16 mouse cellular contexts compared by ENCODE assay signal in genomic region chr16:37955336-37955917, GRCm38 (mm10). TPM values are rescaled to one million over a fixed set of nuclear protein-coding genes. Genes with fewer than 3 reads are reported as not detected.
A peak's percentile ranks its signal among the peaks of the same experiment; 100 is the strongest.
DNase-seq lines count a peak whose midpoint lies in the region; ATAC-seq and TF ChIP-seq lines count a peak whose summit lies in the region.
"Had no signal": no experiment of that assay in that cellular context is flagged by ENCODE, and none has a peak within 500 bp of the region (broad histone marks: within the 10 kb centered on the region; RNA-seq: fewer than 3 reads in every experiment).

No protein-coding gene starts in this region.

- H3K4me1 ChIP-seq in forebrain, embryonic 15.5 days: no peaks in the 10 kb centered on the region
- H3K4me1 ChIP-seq in forebrain, embryonic 11.5 days (replicated peaks; ENCODE audit: control insufficient read depth, insufficient read depth, low read length): no peaks in the 10 kb centered on the region
- H3K4me1 ChIP-seq in testis, adult 2 months (ENCODE audit: control insufficient read depth, insufficient read depth, low read length): peaks cover 6% of the 10 kb centered on the region
- peaks cover 37% of the 10 kb centered on the region for H3K4me1 ChIP-seq in midbrain, embryonic 13.5 days (replicated peaks)

- no peak for TF ChIP-seq POLR2A in testis, adult 2 months (IDR thresholded peaks at IDR 0.05; ENCODE audit: control insufficient read depth, low read depth, low read length)

- H3K27me3 ChIP-seq in forebrain, embryonic 15.5 days: no peaks in the 10 kb centered on the region
- no peaks in the 10 kb centered on the region for H3K27me3 ChIP-seq in forebrain, embryonic 11.5 days (ENCODE audit: control insufficient read depth, insufficient read depth, low read length)
- no peaks in the 10 kb centered on the region for H3K27me3 ChIP-seq in testis, adult 2 months (ENCODE audit: control insufficient read depth, insufficient read depth, low read length)
- no peaks in the 10 kb centered on the region for H3K27me3 ChIP-seq in midbrain, embryonic 13.5 days
- H3K27me3 ChIP-seq: limb, embryonic 13.5 days had no signal

- H3K4me2 ChIP-seq in forebrain, embryonic 15.5 days (replicated peaks): no peak overlapping the region
- H3K4me2 ChIP-seq in forebrain, embryonic 11.5 days (ENCODE audit: low read depth, low read length, severe bottlenecking): no peak overlapping the region
- no peak overlapping the region for H3K4me2 ChIP-seq in midbrain, embryonic 13.5 days (replicated peaks)
- H3K4me2 ChIP-seq: limb, embryonic 13.5 days had no signal

- H3K9me3 ChIP-seq in forebrain, embryonic 15.5 days: no peaks in the 10 kb centered on the region
- no peaks in the 10 kb centered on the region for H3K9me3 ChIP-seq in forebrain, embryonic 11.5 days (ENCODE audit: control insufficient read depth, low read length)
- H3K9me3 ChIP-seq in midbrain, embryonic 13.5 days: no peaks in the 10 kb centered on the region
- H3K9me3 ChIP-seq: limb, embryonic 13.5 days had no signal

- H3K36me3 ChIP-seq in forebrain, embryonic 15.5 days: no peaks in the 10 kb centered on the region
- H3K36me3 ChIP-seq in forebrain, embryonic 11.5 days (ENCODE audit: control insufficient read depth, insufficient read depth, low read length): no peaks in the 10 kb centered on the region
- H3K36me3 ChIP-seq in testis, adult 2 months (ENCODE audit: control insufficient read depth, insufficient read depth, low read length): no peaks in the 10 kb centered on the region
- H3K36me3 ChIP-seq in midbrain, embryonic 13.5 days: no peaks in the 10 kb centered on the region
- H3K36me3 ChIP-seq: limb, embryonic 13.5 days had no signal

- H3K9ac ChIP-seq in forebrain, embryonic 15.5 days (replicated peaks): no peak overlapping the region
- H3K9ac ChIP-seq in forebrain, embryonic 11.5 days (ENCODE audit: low read length): no peak overlapping the region
- H3K9ac ChIP-seq in midbrain, embryonic 13.5 days (replicated peaks): no peak overlapping the region
- H3K9ac ChIP-seq: limb, embryonic 13.5 days had no signal

- H3K4me3 ChIP-seq in forebrain, embryonic 15.5 days: no peak overlapping the region
- no peak overlapping the region for H3K4me3 ChIP-seq in forebrain, embryonic 11.5 days (ENCODE audit: low read depth, low read length)
- H3K4me3 ChIP-seq in testis, adult 2 months (ENCODE audit: control insufficient read depth, low read depth, low read length): peak overlapping the region; percentile 91
- no peak overlapping the region for H3K4me3 ChIP-seq in midbrain, embryonic 13.5 days (replicated peaks)
- H3K4me3 ChIP-seq: erythroblast, embryonic 14.5 days; limb, embryonic 13.5 days; myocyte had no signal

- WGBS in forebrain, embryonic 15.5 days: 51% methylated on average over 13 of the region's 13 CpGs
- 76% methylated on average over 13 of the region's 13 CpGs for WGBS in forebrain, embryonic 11.5 days
- 50% methylated on average over 13 of the region's 13 CpGs for WGBS in midbrain, embryonic 13.5 days

- ATAC-seq in forebrain, embryonic 15.5 days (replicated peaks): peak; percentile 69
- ATAC-seq in forebrain, embryonic 11.5 days (replicated peaks; ENCODE audit: low FRiP score): no peak
- ATAC-seq in midbrain, embryonic 13.5 days: peak; percentile 68
- ATAC-seq: activated CD4-positive, CD25-positive, alpha-beta regulatory T cell, adult 4 months had no signal

- peak overlapping the region; percentile 38; the same call in 1 of the 2 replicates for H3K27ac ChIP-seq in forebrain, embryonic 15.5 days (replicated peaks)
- H3K27ac ChIP-seq in forebrain, embryonic 11.5 days (ENCODE audit: low read depth, low read length): no peak overlapping the region
- H3K27ac ChIP-seq in testis, adult 2 months (ENCODE audit: control insufficient read depth, insufficient read depth, low read depth, low read length): no peak overlapping the region
- peak overlapping the region; percentile 56 for H3K27ac ChIP-seq in midbrain, embryonic 13.5 days
- H3K27ac ChIP-seq: kidney, postnatal 0 days; limb, embryonic 13.5 days had no signal

- DNase-seq in forebrain, embryonic 11.5 days (ENCODE audit: low spot score): no peak
- no peak for DNase-seq in testis, postnatal 14 days (ENCODE audit: low spot score)
- DNase-seq in layer of hippocampus, adult 9-11 months: no peak
- no peak for DNase-seq in layer of hippocampus, postnatal 25 days (ENCODE audit: extremely low spot score in 1 of 2, low spot score in 1 of 2)
- no peak for DNase-seq in embryo, embryonic 9.5 days (ENCODE audit: extremely low spot score)
- DNase-seq: heart, postnatal 36 days; lung, adult 18-20 months; thymus, postnatal 4 days had no signal

- TF ChIP-seq CTCF in testis, adult 2 months (IDR thresholded peaks at IDR 0.05; ENCODE audit: control insufficient read depth, insufficient read depth, insufficient replicate concordance, low read depth, low read length): no peak

RNA-seq across cellular contexts. Expression of gene Gpr156, which starts 39.1 kb away (rescaled TPM):
- 5.3 and 5.6 TPM in 2 replicates for polyA plus RNA-seq in forebrain, embryonic 15.5 days (2015; fragmentation: Nextera tagmentation; extraction: Ambion mirVana)
- 4.2 and 4.3 TPM in 2 replicates for polyA plus RNA-seq in forebrain, embryonic 11.5 days (2014; fragmentation: Nextera tagmentation; extraction: Ambion mirVana)
- polyA plus RNA-seq in testis, adult 2 months (2012; rRNA removed): 0.91 and 0.98 TPM in 2 replicates
- polyA plus RNA-seq in midbrain, embryonic 13.5 days (2015; fragmentation: Nextera tagmentation; extraction: Ambion mirVana): 8.2 and 9.4 TPM in 2 replicates
- total RNA-seq in layer of hippocampus, postnatal 25 days (2021): under 1 TPM; 0.76 to 0.77 TPM
- total RNA-seq: heart, postnatal 36 days had no signal
- polyA plus RNA-seq: activated CD4-positive, CD25-positive, alpha-beta regulatory T cell, adult 4 months; erythroblast, embryonic 14.5 days had no signal

Comparison
In these comparisons a context has a peak if more than half of its experiments do, and no peak if none do; other contexts are left out.
1. H3K27ac ChIP-seq: peak in forebrain, embryonic 15.5 days (single experiment) and midbrain, embryonic 13.5 days (single experiment); none in forebrain, embryonic 11.5 days (single experiment) and testis, adult 2 months (single experiment).